Mouse (Mus musculus) lung, adult 10 weeks (tissue): ENCODE results near the gene Frem1. TPM values are rescaled to one million over a fixed set of nuclear protein-coding genes. Genes with fewer than 3 reads are reported as not detected.

Source experiments
- polyA plus RNA-seq: library from polyadenylated mRNA; stranded (reverse); fragments of 350-450 nt; fragmentation: Illumina TruSeq; extraction: RNeasy Lipid Tissue Mini Kit (QIAGEN cat#74804); gene quantifications from one replicate; pipeline ENCODE4 v1.2.3, GENCODE M21; 2014; ENCODE audit warnings: low read depth, low replicate concordance; ENCODE audit not compliant: insufficient read depth

The Frem1 gene
- 1.1 TPM for polyA plus RNA-seq

DNA sequence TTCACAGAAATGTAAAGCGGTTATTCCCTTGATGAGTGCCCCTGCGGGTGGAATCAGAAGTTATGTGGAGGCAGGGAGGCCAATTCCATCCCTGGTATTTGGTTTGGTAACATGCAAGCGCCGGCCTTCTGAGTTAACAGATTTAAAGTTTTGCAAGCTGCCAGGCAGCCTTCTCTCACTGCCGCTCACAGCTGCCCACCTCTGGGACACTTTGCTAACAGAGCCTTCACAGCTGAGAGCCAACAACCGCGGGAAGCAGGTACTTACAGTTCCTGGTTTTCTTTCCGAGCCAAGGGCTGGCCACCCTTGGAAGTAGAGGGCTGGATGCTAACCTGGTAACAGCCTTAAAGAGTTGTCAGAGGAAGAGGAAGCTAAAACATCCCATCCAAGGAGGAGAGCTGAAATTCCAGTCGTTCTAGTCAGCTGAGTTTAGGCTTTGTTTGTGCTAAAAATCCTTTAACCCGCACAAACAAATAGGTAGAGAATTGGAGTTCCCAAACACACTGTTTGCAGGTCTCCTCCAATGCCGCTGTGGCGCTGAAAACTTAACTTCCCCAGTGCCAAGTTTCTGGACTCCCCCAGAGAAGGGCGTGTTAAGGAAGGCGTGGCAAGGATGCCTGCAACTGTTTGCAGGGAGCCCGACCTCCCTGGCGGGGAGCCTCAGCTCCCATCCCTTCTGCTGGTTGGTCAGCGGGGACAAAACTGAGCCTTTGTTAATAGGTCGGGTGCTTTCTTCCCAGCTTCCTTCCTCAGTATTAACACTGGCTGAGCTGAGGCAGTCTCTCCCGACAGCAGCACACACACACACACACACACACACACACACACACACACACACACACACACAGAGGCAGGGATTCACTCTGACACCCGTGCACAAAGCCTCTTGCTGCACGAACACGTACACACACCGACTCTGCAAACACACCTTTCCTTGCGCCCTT, at the start of gene Frem1:
TSS of gene Frem1 (minus strand) at position 706 of the 944 bp plus-strand sequence.

GRCm38 (mm10) chr4:82884636-82885534, 167.3 kb downstream of the Frem1 start, which contains the start of gene Cer1:
Gene Cer1, minus strand, starts transcription at chr4:82885148.

GRCm38 (mm10) chr4:82859131-82860125, 192.7 kb downstream of the Frem1 start, which contains the start of gene Zdhhc21:
Gene Zdhhc21, minus strand, starts transcription at chr4:82859958.

Other genes with a start within 250 kb of the Frem1 start
- 3.5 TPM for gene Zdhhc21, start 192.4 kb downstream of the Frem1 start, polyA plus RNA-seq
- not detected for gene Cer1, start 167.2 kb downstream of the Frem1 start, polyA plus RNA-seq